Comparison of ENCODE assay signal across 19 mouse cellular contexts in the genomic region with DNA sequence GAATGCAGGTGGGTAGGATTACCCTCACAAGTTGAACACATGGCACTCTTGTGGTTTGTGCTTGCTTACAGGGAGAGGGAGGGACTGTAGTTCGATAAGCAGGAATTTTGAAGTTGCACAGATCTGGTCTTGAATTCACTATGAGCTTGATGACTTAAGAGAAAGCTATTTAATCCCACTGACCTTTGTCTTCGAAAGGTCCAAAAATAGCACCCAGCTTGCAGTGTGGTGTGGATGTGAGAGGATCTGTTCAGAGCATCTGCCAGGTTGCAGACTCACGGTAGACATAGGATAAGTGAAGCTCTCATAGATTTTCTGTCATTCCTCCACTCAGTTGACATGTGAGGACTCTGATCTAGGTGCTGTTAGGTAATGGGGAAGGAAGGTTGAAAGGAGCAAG.
A peak's percentile ranks its signal among the peaks of the same experiment; 100 is the strongest.
DNase-seq lines count a peak whose midpoint lies in the region; ATAC-seq and TF ChIP-seq lines count a peak whose summit lies in the region.
"Had no signal": no experiment of that assay in that cellular context is flagged by ENCODE, and none has a peak within 500 bp of the region (broad histone marks: within the 10 kb centered on the region; RNA-seq: fewer than 3 reads in every experiment).

No protein-coding gene starts in this region.

- H3K27ac ChIP-seq in gastrocnemius, adult 2 months, result peak overlapping the region; percentile 87
- no peak overlapping the region for H3K27ac ChIP-seq in heart, embryonic 11.5 days (ENCODE audit: low read depth, low read length)
- peak overlapping the region; percentile 25; the same call in 1 of the 2 replicates for H3K27ac ChIP-seq in ES-Bruce4 (ENCODE audit: insufficient read depth, low read length)
- no peak overlapping the region for H3K27ac ChIP-seq in limb, embryonic 10.5 days
- H3K27ac ChIP-seq: embryonic facial prominence, embryonic 10.5 days; forebrain, embryonic 13.5 days; heart, embryonic 15.5 days; hindbrain, embryonic 13.5 days; hindbrain, postnatal 0 days had no signal

- no peaks in the 10 kb centered on the region for H3K27me3 ChIP-seq in heart, embryonic 11.5 days (ENCODE audit: control insufficient read depth, insufficient read depth, low read length)
- H3K27me3 ChIP-seq in ES-Bruce4 (ENCODE audit: control insufficient read depth, insufficient read depth, low read length, poor library complexity, severe bottlenecking), result no peaks in the 10 kb centered on the region
- no peaks in the 10 kb centered on the region for H3K27me3 ChIP-seq in limb, embryonic 10.5 days (ENCODE audit: low read depth, poor library complexity, severe bottlenecking)
- H3K27me3 ChIP-seq: forebrain, embryonic 13.5 days; heart, embryonic 15.5 days; hindbrain, embryonic 13.5 days had no signal

- 47% methylated on average over 3 of the region's 3 CpGs for WGBS in heart, embryonic 11.5 days (ENCODE audit: insufficient replicate concordance)
- 89% methylated on average over 3 of the region's 3 CpGs for WGBS in limb, embryonic 10.5 days

- TF ChIP-seq CTCF in gastrocnemius, adult 2 months (IDR thresholded peaks at IDR 0.05), result no peak
- TF ChIP-seq CTCF in ES-Bruce4 (IDR thresholded peaks at IDR 0.05; ENCODE audit: low read depth, low read length), result no peak

- TF ChIP-seq EP300 in ES-Bruce4 (IDR thresholded peaks at IDR 0.05; ENCODE audit: insufficient read depth, low read depth, low read length), result no peak

- H3K9ac ChIP-seq in heart, embryonic 11.5 days (ENCODE audit: low read depth, low read length), result no peak overlapping the region
- no peak overlapping the region for H3K9ac ChIP-seq in ES-Bruce4 (ENCODE audit: low read depth, poor library complexity, severe bottlenecking)
- H3K9ac ChIP-seq: forebrain, embryonic 13.5 days; forebrain, postnatal 0 days; heart, embryonic 15.5 days; hindbrain, embryonic 13.5 days had no signal

- intact Hi-C loops in gastrocnemius, adult 2 months (cut with DNase I), result no loop called here

- H3K9me3 ChIP-seq in heart, embryonic 11.5 days (replicated peaks; ENCODE audit: control insufficient read depth, low read length), result no peaks in the 10 kb centered on the region
- H3K9me3 ChIP-seq in ES-Bruce4 (replicated peaks; ENCODE audit: control insufficient read depth, insufficient read depth, low read length, poor library complexity, severe bottlenecking), result peaks cover 4% of the 10 kb centered on the region
- H3K9me3 ChIP-seq in limb, embryonic 10.5 days (replicated peaks), result no peaks in the 10 kb centered on the region
- H3K9me3 ChIP-seq: embryonic facial prominence, embryonic 10.5 days; forebrain, embryonic 13.5 days; heart, embryonic 15.5 days; hindbrain, embryonic 13.5 days had no signal

- no peak for ATAC-seq in heart, embryonic 11.5 days (replicated peaks; ENCODE audit: insufficient number of reproducible peaks, low FRiP score, low TSS enrichment)
- ATAC-seq: forebrain, embryonic 13.5 days; forebrain, postnatal 0 days; hindbrain, postnatal 0 days had no signal

- peak overlapping the region; percentile 25 for H3K4me3 ChIP-seq in gastrocnemius, adult 2 months
- no peak overlapping the region for H3K4me3 ChIP-seq in heart, embryonic 11.5 days (ENCODE audit: low read depth, low read length)
- H3K4me3 ChIP-seq in ES-Bruce4 (ENCODE audit: low read depth, low read length), result no peak overlapping the region
- H3K4me3 ChIP-seq in limb, embryonic 10.5 days, result no peak overlapping the region
- H3K4me3 ChIP-seq: embryonic facial prominence, embryonic 10.5 days; forebrain, embryonic 13.5 days; heart, embryonic 15.5 days; hindbrain, embryonic 13.5 days had no signal

- 0 out of 2 replicates have a peak overlapping the region, but pooled peaks have one; percentile 1 for H3K4me2 ChIP-seq in heart, embryonic 11.5 days
- H3K4me2 ChIP-seq: forebrain, embryonic 13.5 days; heart, embryonic 15.5 days; hindbrain, embryonic 13.5 days had no signal

- no peak for TF ChIP-seq POLR2A in ES-Bruce4 (IDR thresholded peaks at IDR 0.05; ENCODE audit: insufficient read depth, low read length)

- DNase-seq in gastrocnemius, adult 2 months, result peak; percentile 45
- DNase-seq in gastrocnemius, postnatal 4 days (ENCODE audit: low spot score in 2 of 2), result no peak
- DNase-seq in heart, adult 9 months (ENCODE audit: low spot score in 2 of 2), result no peak
- DNase-seq in skeletal muscle tissue, adult 2 months (ENCODE audit: low read depth, low spot score), result peak; percentile 69
- no peak for DNase-seq in limb, embryonic 10.5 days (ENCODE audit: low spot score)
- DNase-seq: adrenal gland, adult 8-10 months; adrenal gland, postnatal 36 days; cerebellum, adult 2 months; cerebellum, postnatal 10 days; forebrain, postnatal 0 days; heart, adult 18-20 months; kidney, adult 11 months had no signal

- H3K36me3 ChIP-seq in heart, embryonic 11.5 days (ENCODE audit: control insufficient read depth, insufficient read depth, low read length), result no peaks in the 10 kb centered on the region
- peaks cover 12% of the 10 kb centered on the region for H3K36me3 ChIP-seq in ES-Bruce4 (ENCODE audit: control insufficient read depth, insufficient read depth, low read length, poor library complexity, severe bottlenecking)
- H3K36me3 ChIP-seq in limb, embryonic 10.5 days, result no peaks in the 10 kb centered on the region
- H3K36me3 ChIP-seq: heart, embryonic 15.5 days; hindbrain, embryonic 13.5 days had no signal

- H3K4me1 ChIP-seq in heart, embryonic 11.5 days (ENCODE audit: control insufficient read depth, insufficient read depth, low read length), result peaks cover 8% of the 10 kb centered on the region; the same call in 1 of the 2 replicates
- no peaks in the 10 kb centered on the region for H3K4me1 ChIP-seq in ES-Bruce4 (ENCODE audit: control insufficient read depth, insufficient read depth, low read length)
- H3K4me1 ChIP-seq in limb, embryonic 10.5 days, result no peaks in the 10 kb centered on the region
- H3K4me1 ChIP-seq: embryonic facial prominence, embryonic 10.5 days; forebrain, embryonic 13.5 days; hindbrain, embryonic 13.5 days had no signal

Comparison
In these comparisons a context has a peak if more than half of its experiments do, and no peak if none do; other contexts are left out.
1. DNase-seq: peak in gastrocnemius, adult 2 months (single experiment) and skeletal muscle tissue, adult 2 months (single experiment); none in gastrocnemius, postnatal 4 days (0 of 2), heart, adult 9 months (0 of 2) and limb, embryonic 10.5 days (single experiment).
2. H3K27ac ChIP-seq: peak in gastrocnemius, adult 2 months (single experiment) and ES-Bruce4 (single experiment); none in heart, embryonic 11.5 days (single experiment) and limb, embryonic 10.5 days (single experiment).